Mouse (Mus musculus) stomach, postnatal 0 days (tissue): ENCODE results near the gene Susd4.

Experiments used
- CTCF ChIP-seq: IDR thresholded peaks from 2 replicates; pipeline ENCODE4 v1.5.1; 2016; ENCODE audit warnings: antibody characterized with exemption, low read depth, mild to moderate bottlenecking, moderate library complexity
- EP300 ChIP-seq: optimal IDR thresholded peaks from 2 replicates; pipeline ENCODE3; 2016; ENCODE audit warnings: antibody characterized with exemption

DNA sequence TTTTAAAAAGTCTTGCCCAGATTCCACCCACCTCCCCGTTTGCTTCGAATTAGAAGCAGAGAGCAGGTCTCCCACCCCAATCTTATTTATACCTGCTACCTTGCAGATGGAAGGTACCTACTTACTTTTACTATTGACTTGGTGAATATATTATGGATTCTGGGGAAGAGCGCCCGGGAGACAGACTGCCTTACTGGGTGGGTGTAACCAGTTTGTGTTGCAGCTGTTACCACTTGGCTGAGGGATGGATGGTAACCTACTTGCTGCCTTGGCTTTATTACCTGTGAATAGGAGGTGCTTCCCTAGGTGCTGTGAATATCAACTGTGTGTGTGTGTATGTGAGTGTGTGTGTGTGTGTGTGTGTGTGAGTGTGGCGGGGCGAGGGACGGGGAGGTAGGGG lies 11.9 kb downstream of the Susd4 start:
- TF ChIP-seq CTCF, result no peak
- TF ChIP-seq EP300, result no peak
